ENCODE assay signal across 19 mouse cellular contexts in the genomic region with DNA sequence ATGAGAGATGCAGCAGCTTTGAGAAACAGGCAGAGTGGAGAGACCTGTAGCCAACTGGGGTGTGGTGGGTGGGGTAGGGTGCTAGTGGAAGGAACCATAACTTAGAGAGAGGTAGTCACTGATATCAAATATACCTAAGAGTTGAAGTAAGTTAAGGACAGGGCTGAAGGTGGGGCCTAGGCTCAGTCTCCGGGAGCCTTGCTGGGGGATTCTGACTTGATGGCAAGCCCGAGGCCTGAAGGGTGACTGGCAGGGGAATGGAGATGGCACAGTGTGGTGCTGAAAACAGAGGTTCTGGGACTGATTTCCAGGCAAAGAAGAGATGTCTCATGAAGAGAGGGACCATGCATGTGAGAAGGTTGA. TPM values are rescaled to one million over a fixed set of nuclear protein-coding genes. Genes with fewer than 3 reads are reported as not detected.
DNase-seq lines count a peak whose midpoint lies in the region; ATAC-seq and TF ChIP-seq lines count a peak whose summit lies in the region.
"Had no signal": no experiment of that assay in that cellular context is flagged by ENCODE, and none has a peak within 500 bp of the region (broad histone marks: within the 10 kb centered on the region; RNA-seq: fewer than 3 reads in every experiment).

No protein-coding gene starts in this region.

- peaks cover 9% of the 10 kb centered on the region for H3K4me1 ChIP-seq in hindbrain, embryonic 13.5 days (replicated peaks)
- H3K4me1 ChIP-seq in hindbrain, embryonic 12.5 days, result peaks cover 7% of the 10 kb centered on the region
- peaks cover 43% of the 10 kb centered on the region for H3K4me1 ChIP-seq in liver, postnatal 0 days (ENCODE audit: insufficient read depth)
- no peaks in the 10 kb centered on the region for H3K4me1 ChIP-seq in kidney, embryonic 14.5 days (ENCODE audit: control insufficient read depth, insufficient read depth, low read length)
- H3K4me1 ChIP-seq in hindbrain, postnatal 0 days (ENCODE audit: insufficient read depth, low read length), result peaks cover 5% of the 10 kb centered on the region; the same call in 1 of the 2 replicates

- H3K27me3 ChIP-seq in hindbrain, embryonic 13.5 days, result no peaks in the 10 kb centered on the region
- H3K27me3 ChIP-seq in hindbrain, embryonic 12.5 days, result no peaks in the 10 kb centered on the region
- H3K27me3 ChIP-seq in liver, postnatal 0 days (ENCODE audit: insufficient read depth, low read length), result no peaks in the 10 kb centered on the region
- no peaks in the 10 kb centered on the region for H3K27me3 ChIP-seq in kidney, embryonic 14.5 days (ENCODE audit: control insufficient read depth, insufficient read depth, low read length)
- H3K27me3 ChIP-seq in hindbrain, postnatal 0 days (ENCODE audit: insufficient read depth, low read length), result no peaks in the 10 kb centered on the region
- H3K27me3 ChIP-seq: embryonic facial prominence, embryonic 15.5 days had no signal

- H3K36me3 ChIP-seq in hindbrain, embryonic 13.5 days, result peaks cover 33% of the 10 kb centered on the region
- H3K36me3 ChIP-seq in hindbrain, embryonic 12.5 days, result peaks cover 24% of the 10 kb centered on the region
- H3K36me3 ChIP-seq in liver, postnatal 0 days (replicated peaks; ENCODE audit: insufficient read depth, low read length), result peaks cover 30% of the 10 kb centered on the region
- H3K36me3 ChIP-seq in kidney, embryonic 14.5 days (ENCODE audit: control insufficient read depth, insufficient read depth, low read length), result peaks cover 24% of the 10 kb centered on the region
- peaks cover 21% of the 10 kb centered on the region for H3K36me3 ChIP-seq in hindbrain, postnatal 0 days (ENCODE audit: insufficient read depth, low read length)

- no peak overlapping the region for H3K4me3 ChIP-seq in hindbrain, embryonic 13.5 days
- H3K4me3 ChIP-seq in hindbrain, embryonic 12.5 days, result no peak overlapping the region
- peak overlapping the region; percentile 45 for H3K4me3 ChIP-seq in liver, postnatal 0 days (ENCODE audit: low read depth, low read length)
- H3K4me3 ChIP-seq in kidney, embryonic 14.5 days (ENCODE audit: low read length), result no peak overlapping the region
- no peak overlapping the region for H3K4me3 ChIP-seq in hindbrain, postnatal 0 days (ENCODE audit: low read length)
- H3K4me3 ChIP-seq: embryonic facial prominence, embryonic 15.5 days had no signal

- no peak for TF ChIP-seq CTCF in liver, postnatal 0 days (IDR thresholded peaks at IDR 0.05; ENCODE audit: low read depth)
- TF ChIP-seq CTCF in hindbrain, postnatal 0 days (IDR thresholded peaks at IDR 0.05; ENCODE audit: low read depth), result no peak

- no peak for ATAC-seq in hindbrain, embryonic 13.5 days (ENCODE audit: low FRiP score)
- ATAC-seq in hindbrain, embryonic 12.5 days (ENCODE audit: low FRiP score), result no peak
- ATAC-seq in erythroid progenitor cell, adult 5-6 weeks (replicated peaks; ENCODE audit: low FRiP score, poor library complexity, severe bottlenecking), result peak; percentile 55
- peak; percentile 5 for ATAC-seq in liver, postnatal 0 days
- ATAC-seq in kidney, embryonic 14.5 days (ENCODE audit: low FRiP score, low TSS enrichment), result no peak
- no peak for ATAC-seq in hindbrain, postnatal 0 days

- TF ChIP-seq EP300 in liver, postnatal 0 days (IDR thresholded peaks at IDR 0.05; ENCODE audit: low read depth), result 0 out of 2 replicates have a peak, but pooled peaks have one; percentile 22

- peak; percentile 68 for DNase-seq in c-Kit-negative CD71-positive TER-119-positive erythroid progenitor cells, embryonic 14.5 days (ENCODE audit: low read depth, low spot score)
- peak; percentile 43 for DNase-seq in liver, postnatal 0 days
- DNase-seq in ovary, postnatal 10 days (ENCODE audit: low spot score), result no peak
- no peak for DNase-seq in hindbrain, postnatal 0 days (ENCODE audit: low spot score)
- DNase-seq: cerebellum, adult 11-12 months; gastrocnemius, postnatal 14 days; kidney, adult 9 months; lung, postnatal 10 days; midbrain, embryonic 14.5 days; thymus, postnatal 14 days had no signal

- 0 out of 2 replicates have a peak overlapping the region, but pooled peaks have one; percentile 35 for H3K9ac ChIP-seq in hindbrain, embryonic 13.5 days
- no peak overlapping the region for H3K9ac ChIP-seq in hindbrain, embryonic 12.5 days
- H3K9ac ChIP-seq in liver, postnatal 0 days (replicated peaks), result peak overlapping the region; percentile 78
- no peak overlapping the region for H3K9ac ChIP-seq in kidney, embryonic 14.5 days (ENCODE audit: low read depth, low read length)
- no peak overlapping the region for H3K9ac ChIP-seq in hindbrain, postnatal 0 days (replicated peaks; ENCODE audit: low read length)
- H3K9ac ChIP-seq: embryonic facial prominence, embryonic 15.5 days had no signal

- H3K4me2 ChIP-seq in hindbrain, embryonic 13.5 days, result no peak overlapping the region
- H3K4me2 ChIP-seq in hindbrain, embryonic 12.5 days (replicated peaks), result no peak overlapping the region
- peak overlapping the region; percentile 63 for H3K4me2 ChIP-seq in liver, postnatal 0 days (ENCODE audit: low read depth, low read length)
- H3K4me2 ChIP-seq in kidney, embryonic 14.5 days (replicated peaks; ENCODE audit: low read depth, low read length), result no peak overlapping the region
- no peak overlapping the region for H3K4me2 ChIP-seq in hindbrain, postnatal 0 days (ENCODE audit: low read depth, low read length)
- H3K4me2 ChIP-seq: embryonic facial prominence, embryonic 15.5 days had no signal

- no peak overlapping the region for H3K27ac ChIP-seq in hindbrain, embryonic 13.5 days
- no peak overlapping the region for H3K27ac ChIP-seq in hindbrain, embryonic 12.5 days
- peak overlapping the region; percentile 89 for H3K27ac ChIP-seq in liver, postnatal 0 days (ENCODE audit: low read depth)
- no peak overlapping the region for H3K27ac ChIP-seq in kidney, embryonic 14.5 days (ENCODE audit: low read depth, low read length)
- H3K27ac ChIP-seq in hindbrain, postnatal 0 days, result no peak overlapping the region

- H3K9me3 ChIP-seq in hindbrain, embryonic 13.5 days, result no peaks in the 10 kb centered on the region
- no peaks in the 10 kb centered on the region for H3K9me3 ChIP-seq in hindbrain, embryonic 12.5 days (replicated peaks)
- H3K9me3 ChIP-seq in liver, postnatal 0 days (ENCODE audit: low read length), result no peaks in the 10 kb centered on the region
- H3K9me3 ChIP-seq in kidney, embryonic 14.5 days (ENCODE audit: control insufficient read depth, low read length), result no peaks in the 10 kb centered on the region
- no peaks in the 10 kb centered on the region for H3K9me3 ChIP-seq in hindbrain, postnatal 0 days (ENCODE audit: low read length)
- H3K9me3 ChIP-seq: embryonic facial prominence, embryonic 15.5 days had no signal

- WGBS in hindbrain, embryonic 13.5 days, result 85% methylated on average over 2 of the region's 2 CpGs
- 98% methylated on average over 2 of the region's 2 CpGs for WGBS in hindbrain, embryonic 12.5 days
- WGBS in liver, postnatal 0 days (ENCODE audit: insufficient replicate concordance), result 81% methylated on average over 2 of the region's 2 CpGs
- 95% methylated on average over 2 of the region's 2 CpGs for WGBS in kidney, embryonic 14.5 days
- WGBS in hindbrain, postnatal 0 days, result 84% methylated on average over 2 of the region's 2 CpGs

RNA-seq across cellular contexts. Expression of gene Slc25a38, which starts 4.6 kb away (rescaled TPM):
- 35.5 and 42.2 TPM in 2 replicates for polyA plus RNA-seq in hindbrain, embryonic 13.5 days (2015; fragmentation: Nextera tagmentation; extraction: Ambion mirVana)
- 35.0 and 38.0 TPM in 2 replicates for polyA plus RNA-seq in hindbrain, embryonic 12.5 days (2016; fragmentation: Nextera tagmentation; extraction: Ambion mirVana)
- 271 and 362 TPM in 2 replicates for total RNA-seq in erythroid progenitor cell, adult 5-6 weeks (2015; ENCODE audit: low replicate concordance)
- 322 and 446 TPM in 2 replicates for total RNA-seq in erythroid progenitor cell, adult 5-6 weeks (2017; ENCODE audit: low replicate concordance)
- 44.8 and 48.9 TPM in 2 replicates for polyA plus RNA-seq in liver, postnatal 0 days (2015; fragmentation: Nextera tagmentation; extraction: Ambion mirVana)
- 26.2 and 30.3 TPM in 2 replicates for polyA plus RNA-seq in kidney, embryonic 14.5 days (2014; fragmentation: Nextera tagmentation; extraction: Ambion mirVana)
- total RNA-seq in hindbrain, postnatal 0 days (2014; rRNA removed), result 50.3 and 64.0 TPM in 2 replicates
- polyA plus RNA-seq in hindbrain, postnatal 0 days (2015; fragmentation: Nextera tagmentation; extraction: Ambion mirVana), result 37.1 and 39.8 TPM in 2 replicates

RNA-seq across cellular contexts. Expression of gene Rpsa, which starts 12.7 kb away (rescaled TPM):
- polyA plus RNA-seq in hindbrain, embryonic 13.5 days (2015; fragmentation: Nextera tagmentation; extraction: Ambion mirVana), result 905 and 920 TPM in 2 replicates
- 793 and 930 TPM in 2 replicates for polyA plus RNA-seq in hindbrain, embryonic 12.5 days (2016; fragmentation: Nextera tagmentation; extraction: Ambion mirVana)
- total RNA-seq in erythroid progenitor cell, adult 5-6 weeks (2015; ENCODE audit: low replicate concordance), result 703 and 915 TPM in 2 replicates
- total RNA-seq in erythroid progenitor cell, adult 5-6 weeks (2017; ENCODE audit: low replicate concordance), result 860 and 1,041 TPM in 2 replicates
- 681 and 692 TPM in 2 replicates for polyA plus RNA-seq in liver, postnatal 0 days (2015; fragmentation: Nextera tagmentation; extraction: Ambion mirVana)
- 2,066 and 2,566 TPM in 2 replicates for polyA plus RNA-seq in kidney, embryonic 14.5 days (2014; fragmentation: Nextera tagmentation; extraction: Ambion mirVana)
- total RNA-seq in hindbrain, postnatal 0 days (2014; rRNA removed), result 1,033 and 1,545 TPM in 2 replicates
- polyA plus RNA-seq in hindbrain, postnatal 0 days (2015; fragmentation: Nextera tagmentation; extraction: Ambion mirVana), result 868 and 912 TPM in 2 replicates

RNA-seq across cellular contexts. Expression of gene Ccr8, which starts 22.9 kb away (rescaled TPM):
- polyA plus RNA-seq in hindbrain, embryonic 13.5 days (2015; fragmentation: Nextera tagmentation; extraction: Ambion mirVana), result not detected in 2 replicates
- polyA plus RNA-seq in hindbrain, embryonic 12.5 days (2016; fragmentation: Nextera tagmentation; extraction: Ambion mirVana), result not detected in 2 replicates
- total RNA-seq in erythroid progenitor cell, adult 5-6 weeks (2015; ENCODE audit: low replicate concordance), result not detected in 2 replicates
- not detected in 2 replicates for total RNA-seq in erythroid progenitor cell, adult 5-6 weeks (2017; ENCODE audit: low replicate concordance)
- not detected in 2 replicates for polyA plus RNA-seq in liver, postnatal 0 days (2015; fragmentation: Nextera tagmentation; extraction: Ambion mirVana)
- polyA plus RNA-seq in kidney, embryonic 14.5 days (2014; fragmentation: Nextera tagmentation; extraction: Ambion mirVana), result not detected in 2 replicates
- not detected in 2 replicates for total RNA-seq in hindbrain, postnatal 0 days (2014; rRNA removed)
- polyA plus RNA-seq in hindbrain, postnatal 0 days (2015; fragmentation: Nextera tagmentation; extraction: Ambion mirVana), result not detected in 2 replicates
- total RNA-seq: adrenal gland, postnatal 4 days; common myeloid progenitor, adult 5-6 weeks; gastrocnemius, postnatal 14 days; left cerebral cortex, postnatal 36 days had no signal
- polyA plus RNA-seq: heart, embryonic 14.5 days; midbrain, embryonic 14.5 days had no signal

RNA-seq across cellular contexts. Expression of gene Mobp, which starts 34.7 kb away (rescaled TPM):
- not detected in 2 replicates for polyA plus RNA-seq in hindbrain, embryonic 13.5 days (2015; fragmentation: Nextera tagmentation; extraction: Ambion mirVana)
- not detected in 2 replicates for polyA plus RNA-seq in hindbrain, embryonic 12.5 days (2016; fragmentation: Nextera tagmentation; extraction: Ambion mirVana)
- total RNA-seq in erythroid progenitor cell, adult 5-6 weeks (2015; ENCODE audit: low replicate concordance), result not detected in 2 replicates
- not detected in 2 replicates for total RNA-seq in erythroid progenitor cell, adult 5-6 weeks (2017; ENCODE audit: low replicate concordance)
- not detected in 2 replicates for polyA plus RNA-seq in liver, postnatal 0 days (2015; fragmentation: Nextera tagmentation; extraction: Ambion mirVana)
- polyA plus RNA-seq in kidney, embryonic 14.5 days (2014; fragmentation: Nextera tagmentation; extraction: Ambion mirVana), result not detected in 2 replicates
- total RNA-seq in hindbrain, postnatal 0 days (2014; rRNA removed), result 13.4 and 16.7 TPM in 2 replicates
- 6.8 and 11.1 TPM in 2 replicates for polyA plus RNA-seq in hindbrain, postnatal 0 days (2015; fragmentation: Nextera tagmentation; extraction: Ambion mirVana)
- total RNA-seq: adrenal gland, postnatal 4 days; common myeloid progenitor, adult 5-6 weeks had no signal
- polyA plus RNA-seq: heart, embryonic 14.5 days; midbrain, embryonic 14.5 days had no signal

RNA-seq across cellular contexts. Expression of gene Cx3cr1, which starts 45.1 kb away (rescaled TPM):
- 8.9 and 9.5 TPM in 2 replicates for polyA plus RNA-seq in hindbrain, embryonic 13.5 days (2015; fragmentation: Nextera tagmentation; extraction: Ambion mirVana)
- 7.5 and 8.2 TPM in 2 replicates for polyA plus RNA-seq in hindbrain, embryonic 12.5 days (2016; fragmentation: Nextera tagmentation; extraction: Ambion mirVana)
- 4.2 and 6.1 TPM in 2 replicates for total RNA-seq in erythroid progenitor cell, adult 5-6 weeks (2015; ENCODE audit: low replicate concordance)
- 2.5 and 3.7 TPM in 2 replicates for total RNA-seq in erythroid progenitor cell, adult 5-6 weeks (2017; ENCODE audit: low replicate concordance)
- polyA plus RNA-seq in liver, postnatal 0 days (2015; fragmentation: Nextera tagmentation; extraction: Ambion mirVana), result 1.8 and 2.2 TPM in 2 replicates
- 3.0 and 7.4 TPM in 2 replicates for polyA plus RNA-seq in kidney, embryonic 14.5 days (2014; fragmentation: Nextera tagmentation; extraction: Ambion mirVana)
- 17.3 and 21.5 TPM in 2 replicates for total RNA-seq in hindbrain, postnatal 0 days (2014; rRNA removed)
- polyA plus RNA-seq in hindbrain, postnatal 0 days (2015; fragmentation: Nextera tagmentation; extraction: Ambion mirVana), result 12.2 and 13.0 TPM in 2 replicates

Comparison
In these comparisons a context has a peak if more than half of its experiments do, and no peak if none do; other contexts are left out.
1. H3K9ac ChIP-seq: peak in hindbrain, embryonic 13.5 days (single experiment) and liver, postnatal 0 days (single experiment); none in hindbrain, embryonic 12.5 days (single experiment), kidney, embryonic 14.5 days (single experiment) and hindbrain, postnatal 0 days (single experiment).
2. ATAC-seq: peak in erythroid progenitor cell, adult 5-6 weeks (single experiment) and liver, postnatal 0 days (single experiment); none in hindbrain, embryonic 13.5 days (single experiment), hindbrain, embryonic 12.5 days (single experiment), kidney, embryonic 14.5 days (single experiment) and hindbrain, postnatal 0 days (single experiment).
3. DNase-seq: peak in c-Kit-negative CD71-positive TER-119-positive erythroid progenitor cells, embryonic 14.5 days (single experiment) and liver, postnatal 0 days (single experiment); none in ovary, postnatal 10 days (single experiment) and hindbrain, postnatal 0 days (single experiment).